Mouse (Mus musculus) limb, embryonic 10.5 days (tissue): ENCODE data around the gene Tecr. TPM values are rescaled to one million over a fixed set of nuclear protein-coding genes. Genes with fewer than 3 reads are reported as not detected.
"Not testable (repeated sequence)": the region's sequence is repeated elsewhere in the genome, so short reads cannot be mapped to it uniquely, and the experiment has no call there.

Source experiments
- DNase-seq: peaks from one replicate; pipeline ENCODE4 v3.0.0-alpha.2; 2017; ENCODE audit warnings: low spot score
- H3K27ac ChIP-seq: fragments of 300-500 bp; sonication (generic); 2 replicates; pipeline ENCODE4 v1.5.1; 2016; ENCODE audit warnings: mild to moderate bottlenecking
- H3K27me3 ChIP-seq: fragments of 300-500 bp; sonication (generic); 2 replicates; pipeline ENCODE4 v1.6.1; 2016; ENCODE audit warnings: low read depth, mild to moderate bottlenecking; ENCODE audit not compliant: poor library complexity, severe bottlenecking
- H3K36me3 ChIP-seq: fragments of 300-500 bp; sonication (generic); 2 replicates; pipeline ENCODE4 v1.6.1; 2016; ENCODE audit warnings: mild to moderate bottlenecking, moderate library complexity
- H3K4me1 ChIP-seq: fragments of 300-500 bp; sonication (generic); 2 replicates; pipeline ENCODE4 v1.6.1; 2016
- H3K4me3 ChIP-seq: fragments of 300-500 bp; sonication (generic); 2 replicates; pipeline ENCODE4 v1.5.1; 2016; ENCODE audit warnings: mild to moderate bottlenecking, moderate library complexity
- H3K9me3 ChIP-seq: fragments of 300-500 bp; sonication (generic); replicated peaks from 2 replicates; pipeline ENCODE4 v1.6.1; 2016; ENCODE audit warnings: mild to moderate bottlenecking
- WGBS: fragments of 180-500 bp; shearing (Covaris S2); methylation state at CpG from one replicate; pipeline ENCODE4 v1.1.7; 2016; 5-methylcytosine and 5-hydroxymethylcytosine counted together
- polyA plus RNA-seq: library from polyadenylated mRNA; unstranded; fragments of >200 nt; fragmentation: Nextera tagmentation; extraction: Ambion mirVana; gene quantifications from 2 replicates; pipeline ENCODE4 v1.2.1, GENCODE M21; 2016

The Tecr gene
- polyA plus RNA-seq, 1 experiment from 2014 or later, result 695 TPM

DNA sequence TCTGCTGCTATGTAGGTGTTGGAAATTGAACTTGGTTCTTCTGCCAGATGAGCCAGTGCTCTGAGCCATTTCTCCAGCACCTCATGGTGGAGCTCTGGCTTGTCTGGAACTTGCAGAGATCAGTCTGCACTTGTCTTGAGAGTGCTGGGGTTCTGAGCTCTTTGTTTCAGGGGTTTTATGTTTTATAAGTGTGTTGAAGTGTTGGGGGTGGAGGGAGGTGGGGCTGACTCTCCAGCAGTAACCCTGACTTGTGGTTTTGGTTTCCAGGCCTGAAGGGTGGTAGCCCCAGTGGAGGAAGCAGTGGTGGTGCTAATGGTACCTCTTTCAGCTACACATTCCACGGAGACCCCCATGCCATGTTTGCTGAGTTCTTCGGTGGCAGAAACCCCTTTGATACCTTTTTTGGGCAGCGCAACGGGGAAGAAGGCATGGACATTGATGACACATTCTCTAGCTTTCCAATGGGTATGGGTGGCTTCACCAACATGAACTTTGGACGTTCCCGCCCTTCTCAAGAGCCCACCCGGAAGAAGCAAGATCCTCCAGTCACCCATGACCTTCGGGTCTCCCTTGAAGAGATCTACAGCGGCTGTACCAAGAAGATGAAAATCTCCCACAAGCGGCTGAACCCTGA is 1.9 kb upstream of the Tecr start:
- Histone ChIP-seq H3K36me3 (peaks cover 51% of the 10 kb centered on the region), H3K4me1 (peaks cover 18% of the 10 kb centered on the region), H3K27me3 (no peaks in the 10 kb centered on the region), H3K27ac (no peak overlapping the region), H3K4me3 (peak overlapping the region; percentile 68), H3K9me3 (no peaks in the 10 kb centered on the region)
- DNase-seq, result no peak
- WGBS, result 89% methylated on average over 10 of the region's 10 CpGs

DNA sequence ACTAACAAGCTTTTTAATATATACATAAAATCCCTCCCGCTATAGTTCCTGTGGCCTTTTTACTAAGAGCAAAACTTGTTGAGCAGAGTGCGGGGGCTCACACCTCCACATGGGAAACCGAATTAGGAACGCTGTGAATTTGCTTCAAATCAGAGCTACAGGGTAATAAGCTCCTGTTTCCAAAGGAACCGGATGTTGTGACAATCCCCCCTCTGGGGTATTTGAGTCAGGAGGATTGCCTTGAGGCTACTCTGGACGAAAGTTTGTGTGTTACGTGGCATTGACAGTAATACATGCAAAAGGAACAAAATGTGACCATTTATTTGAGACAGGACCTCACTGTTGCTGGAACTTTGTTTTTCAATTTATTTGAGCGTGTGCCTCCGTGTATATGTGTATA is 1.3 kb upstream of the Tecr start:
- DNase-seq, result no peak
- WGBS, result 43% methylated on average over 9 of the region's 9 CpGs
- no peaks in the 10 kb centered on the region for H3K27me3 ChIP-seq
- H3K27ac ChIP-seq, result peak overlapping the region; percentile 95
- H3K4me1 ChIP-seq, result peaks cover 18% of the 10 kb centered on the region
- H3K4me3 ChIP-seq, result peak overlapping the region; percentile 68
- no peaks in the 10 kb centered on the region for H3K9me3 ChIP-seq
- H3K36me3 ChIP-seq, result peaks cover 47% of the 10 kb centered on the region

DNA sequence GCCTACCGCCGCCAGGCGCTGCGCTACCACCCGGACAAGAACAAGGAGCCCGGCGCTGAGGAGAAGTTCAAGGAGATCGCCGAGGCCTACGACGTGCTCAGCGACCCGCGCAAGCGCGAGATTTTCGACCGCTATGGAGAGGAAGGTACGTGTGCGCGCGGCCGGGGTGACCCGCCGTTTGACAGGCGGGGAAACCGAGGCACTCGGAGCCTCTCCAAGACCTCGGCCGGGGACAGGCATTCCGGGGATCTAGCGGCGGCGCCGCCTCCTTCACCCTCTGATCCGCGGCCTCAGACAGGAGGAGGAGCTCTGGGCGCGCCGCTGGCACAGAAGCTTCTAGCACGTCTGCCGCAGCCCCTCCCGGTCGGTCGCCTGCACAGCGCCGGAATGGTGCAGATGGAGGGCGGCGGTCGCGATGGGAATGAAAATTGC is 643 bp upstream of the Tecr start:
- peaks cover 40% of the 10 kb centered on the region for H3K36me3 ChIP-seq
- peaks cover 18% of the 10 kb centered on the region for H3K4me1 ChIP-seq
- H3K27ac ChIP-seq, result peak overlapping the region; percentile 95
- WGBS, result under 1% methylated on average over 51 of the region's 51 CpGs
- DNase-seq, result peak; percentile 83
- H3K4me3 ChIP-seq, result peak overlapping the region; percentile 68
- H3K27me3 ChIP-seq, result no peaks in the 10 kb centered on the region
- H3K9me3 ChIP-seq, result no peaks in the 10 kb centered on the region

DNA sequence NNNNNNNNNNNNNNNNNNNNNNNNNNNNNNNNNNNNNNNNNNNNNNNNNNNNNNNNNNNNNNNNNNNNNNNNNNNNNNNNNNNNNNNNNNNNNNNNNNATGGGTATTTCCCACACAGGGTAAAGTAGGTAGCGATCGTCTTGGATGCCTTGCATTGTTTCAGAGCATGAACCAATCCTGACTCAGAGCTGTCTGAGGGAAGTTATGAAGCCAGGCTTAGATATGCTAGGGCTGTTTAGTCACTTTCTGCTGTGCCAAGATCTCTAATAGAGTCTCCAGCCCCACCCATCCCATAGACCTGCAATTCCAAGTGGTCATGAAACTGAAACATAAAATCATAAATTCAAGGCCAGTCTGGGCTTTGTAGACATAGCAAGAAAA is 5.1 kb downstream of the Tecr start:
- H3K4me1 ChIP-seq, result peaks cover 8% of the 10 kb centered on the region; the same call in 1 of the 2 replicates
- H3K36me3 ChIP-seq, result no peaks in the 10 kb centered on the region
- DNase-seq, result no peak
- no peaks in the 10 kb centered on the region for H3K9me3 ChIP-seq
- H3K4me3 ChIP-seq, result no peak overlapping the region
- WGBS, result 86% methylated on average over 2 of the region's 2 CpGs
- H3K27ac ChIP-seq, result no peak overlapping the region
- no peaks in the 10 kb centered on the region for H3K27me3 ChIP-seq

DNA sequence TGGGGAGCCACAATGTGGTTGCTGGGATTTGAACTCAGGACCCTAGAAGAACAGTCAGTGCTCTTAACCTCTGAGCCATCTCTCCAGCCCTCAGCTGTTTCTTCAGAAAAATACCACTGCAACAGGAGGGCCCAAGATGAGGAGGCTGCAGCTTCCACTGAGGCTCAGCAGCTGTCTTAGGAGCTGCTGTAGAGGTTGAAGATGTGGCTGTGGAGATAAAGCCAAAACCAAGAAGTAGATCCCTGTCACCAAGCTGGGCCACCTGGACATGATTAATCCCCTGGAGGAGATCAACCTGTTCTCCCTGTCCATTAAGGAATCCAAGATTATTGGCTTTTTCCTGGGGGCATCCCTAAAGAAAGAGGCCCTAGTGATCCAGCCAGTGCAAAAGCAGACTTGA is 8.0 kb downstream of the Tecr start:
- Histone ChIP-seq H3K27me3 (no peaks in the 10 kb centered on the region), H3K4me3 (no peak overlapping the region), H3K27ac (no peak overlapping the region), H3K9me3 (no peaks in the 10 kb centered on the region), H3K36me3 (no peaks in the 10 kb centered on the region), H3K4me1 (no peaks in the 10 kb centered on the region)
- DNase-seq, result no peak

DNA sequence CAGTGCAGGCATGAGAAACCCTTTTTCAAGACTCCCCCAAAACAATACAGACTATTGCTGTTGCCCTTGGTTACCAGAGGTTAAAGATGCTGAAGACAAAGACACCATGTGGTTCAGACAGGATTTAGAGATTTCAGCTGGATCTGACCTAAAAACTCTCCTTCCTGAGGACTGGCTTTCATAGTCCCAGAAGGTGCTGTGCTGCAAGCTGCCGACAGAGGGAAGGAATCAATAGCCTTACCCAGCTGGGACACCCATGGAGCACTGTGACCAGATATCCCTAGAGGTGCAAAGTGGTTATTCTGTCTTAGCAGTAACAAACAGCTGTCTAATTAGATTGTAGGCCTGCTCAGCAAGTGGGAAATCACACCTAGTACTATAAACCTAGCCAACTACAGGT is 9.6 kb downstream of the Tecr start:
- no peak for DNase-seq
- no peaks in the 10 kb centered on the region for H3K36me3 ChIP-seq

DNA sequence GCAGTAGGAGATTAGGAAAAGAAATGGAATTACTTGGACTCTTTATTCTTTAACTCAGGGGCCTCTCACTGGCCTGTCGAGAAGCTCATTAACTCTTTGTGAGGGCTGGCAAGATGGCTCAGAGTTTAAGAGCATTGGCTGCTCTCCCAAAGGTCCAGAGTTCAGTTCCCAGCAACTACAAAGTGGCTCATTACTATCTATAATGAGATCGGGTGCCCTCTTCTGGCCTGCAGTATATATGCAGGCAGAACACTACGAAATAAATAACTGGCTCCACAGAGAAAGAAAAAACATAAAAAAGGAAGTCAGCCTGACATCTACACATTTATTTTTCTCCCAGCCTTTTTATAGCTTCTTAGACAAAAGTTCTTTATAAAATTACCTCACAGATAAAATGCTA is 11.4 kb downstream of the Tecr start:
- Histone ChIP-seq H3K27ac (no peak overlapping the region), H3K9me3 (no peaks in the 10 kb centered on the region), H3K27me3 (no peaks in the 10 kb centered on the region), H3K4me1 (peaks cover 17% of the 10 kb centered on the region), H3K4me3 (no peak overlapping the region), H3K36me3 (peaks cover 11% of the 10 kb centered on the region)
- 34% methylated on average over 3 of the region's 3 CpGs for WGBS
- no peak for DNase-seq

More for the DNA sequence above, 9.6 kb downstream of the Tecr start:
- 19% methylated on average over 1 of the region's 1 CpGs for WGBS
- H3K9me3 ChIP-seq, result no peaks in the 10 kb centered on the region
- H3K27me3 ChIP-seq, result no peaks in the 10 kb centered on the region
- no peak overlapping the region for H3K4me3 ChIP-seq
- peaks cover 3% of the 10 kb centered on the region; the same call in 1 of the 2 replicates for H3K4me1 ChIP-seq
- no peak overlapping the region for H3K27ac ChIP-seq

DNA sequence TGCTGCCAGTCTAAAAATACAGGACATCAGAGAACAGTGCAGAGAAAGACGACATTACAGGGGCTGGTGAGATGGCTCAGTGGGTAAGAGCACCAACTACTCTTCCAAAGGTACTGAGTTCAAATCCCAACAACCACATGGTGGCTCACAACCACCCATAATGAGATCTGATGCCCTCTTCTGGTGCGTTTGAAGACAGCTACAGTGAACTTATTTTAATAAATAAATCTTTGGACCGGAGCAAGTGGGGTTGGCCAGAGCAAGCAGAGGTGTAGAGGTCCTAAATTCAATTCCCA is 12.8 kb downstream of the Tecr start:
- not testable (repeated sequence) for DNase-seq, H3K9me3 ChIP-seq, H3K27me3 ChIP-seq
- Histone ChIP-seq H3K36me3 (peaks cover 23% of the 10 kb centered on the region), H3K4me3 (peak overlapping the region; percentile 89), H3K4me1 (peaks cover 17% of the 10 kb centered on the region), H3K27ac (peak overlapping the region; percentile 95)
- 63% methylated on average over 3 of the region's 3 CpGs for WGBS

DNA sequence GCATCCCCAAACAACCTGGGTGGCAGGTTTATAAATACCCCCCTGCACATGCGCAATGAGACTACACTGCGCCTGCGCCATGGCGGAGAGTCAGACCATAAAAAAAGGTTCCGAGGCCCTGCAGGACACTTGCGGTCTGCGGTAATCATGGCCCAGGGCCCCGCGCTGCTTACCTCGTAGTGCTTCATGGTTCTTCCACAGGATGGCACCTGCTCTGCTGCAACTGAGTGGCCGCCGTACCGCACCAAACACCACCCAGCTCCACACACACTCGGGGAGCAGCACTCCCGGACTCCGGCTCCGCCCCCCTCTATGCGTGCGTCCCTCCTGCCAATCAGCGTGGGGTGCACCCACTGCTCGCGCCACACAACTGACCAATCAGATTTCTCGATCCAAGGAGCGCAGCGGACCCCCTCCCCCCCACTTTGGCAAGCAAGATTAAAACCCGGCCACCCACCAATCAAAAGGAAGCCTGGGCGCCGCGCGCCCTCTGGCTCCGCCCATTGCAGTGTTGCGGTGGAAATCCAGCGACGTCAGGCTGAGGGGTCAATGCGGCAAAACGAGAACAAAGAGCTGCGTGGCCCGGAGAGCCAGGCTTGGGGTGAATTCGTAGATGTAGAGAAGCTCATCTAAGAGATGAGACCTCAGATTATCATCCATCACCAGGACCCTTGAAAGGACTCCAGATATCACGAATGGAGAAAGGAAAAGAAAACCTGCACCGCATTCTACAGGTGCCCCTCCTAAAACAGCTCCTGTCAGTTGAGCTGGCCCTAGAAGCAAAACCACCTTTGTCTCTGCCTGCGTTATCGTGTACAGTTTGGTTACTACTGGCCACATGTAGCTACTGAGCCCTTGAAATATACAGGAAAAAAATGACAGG is 13.4 kb downstream of the Tecr start:
- DNase-seq, result peak; percentile 96
- peaks cover 17% of the 10 kb centered on the region for H3K4me1 ChIP-seq
- no peaks in the 10 kb centered on the region for H3K27me3 ChIP-seq
- peak overlapping the region; percentile 95 for H3K27ac ChIP-seq
- peaks cover 29% of the 10 kb centered on the region for H3K36me3 ChIP-seq
- H3K4me3 ChIP-seq, result peak overlapping the region; percentile 89
- no peaks in the 10 kb centered on the region for H3K9me3 ChIP-seq
- WGBS, result under 1% methylated on average over 43 of the region's 43 CpGs

DNA sequence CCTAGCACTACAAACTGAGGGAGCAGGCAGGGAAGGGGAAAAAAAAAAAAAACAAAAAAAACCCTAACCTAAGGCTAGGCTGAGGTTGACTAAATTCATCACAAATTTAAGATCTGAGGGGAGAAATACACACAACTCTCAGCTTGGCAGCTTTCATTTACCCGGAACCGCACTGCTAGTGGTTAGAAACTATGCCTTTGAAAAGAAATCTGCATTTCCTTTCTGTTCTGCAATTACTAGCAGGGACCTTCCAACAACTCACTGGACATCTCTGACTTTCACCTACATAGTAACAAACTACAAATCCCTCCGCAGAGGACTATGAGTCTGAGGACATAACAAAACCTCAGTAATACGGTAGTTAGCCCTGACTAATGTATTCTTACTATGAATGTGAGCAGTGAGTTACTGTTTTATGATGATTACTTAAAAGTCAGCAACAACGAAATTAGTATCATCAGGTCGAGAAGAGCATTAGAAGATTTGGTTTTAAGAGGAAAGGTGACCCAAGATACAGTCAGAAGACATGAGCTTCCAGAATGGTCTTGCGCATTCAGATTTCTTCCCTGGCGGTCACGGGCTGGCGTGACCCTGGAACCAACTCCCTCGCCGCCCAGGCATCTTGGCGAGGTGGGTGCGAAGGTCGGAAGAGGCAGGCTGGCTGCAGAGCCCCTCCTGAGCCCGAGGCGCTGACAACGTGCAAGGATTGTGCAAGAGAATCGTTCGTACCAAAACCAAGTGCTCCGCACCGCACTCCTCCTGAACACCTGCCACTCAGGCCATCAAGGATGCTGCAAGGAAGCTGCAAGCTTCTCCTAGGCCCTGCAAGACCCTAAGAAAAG is 14.2 kb downstream of the Tecr start:
- WGBS, result 7% methylated on average over 22 of the region's 22 CpGs
- Histone ChIP-seq H3K27me3 (no peaks in the 10 kb centered on the region), H3K36me3 (peaks cover 38% of the 10 kb centered on the region), H3K27ac (peak overlapping the region; percentile 95), H3K9me3 (no peaks in the 10 kb centered on the region), H3K4me3 (peak overlapping the region; percentile 89), H3K4me1 (peaks cover 17% of the 10 kb centered on the region)
- no peak for DNase-seq

DNA sequence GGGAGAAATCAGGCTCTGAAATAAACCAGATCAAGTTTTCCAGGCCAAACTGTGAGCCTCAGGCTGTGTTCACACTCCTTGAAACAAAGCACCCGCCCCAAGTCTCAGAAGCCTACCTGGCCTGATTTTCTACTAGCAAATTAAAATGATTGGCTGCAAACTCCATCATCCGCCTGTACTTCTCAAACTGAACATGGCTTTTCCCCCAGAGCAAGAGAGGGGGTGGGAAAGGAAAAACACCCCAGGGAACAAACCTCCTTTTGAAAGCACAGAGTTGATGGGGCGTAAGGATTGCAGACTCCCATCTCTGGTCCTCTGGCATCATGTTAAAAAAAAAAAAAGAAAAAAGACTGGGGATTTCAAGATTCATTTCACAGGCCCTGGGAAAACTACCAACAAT is 15.1 kb downstream of the Tecr start:
- peak overlapping the region; percentile 89 for H3K4me3 ChIP-seq

DNA sequence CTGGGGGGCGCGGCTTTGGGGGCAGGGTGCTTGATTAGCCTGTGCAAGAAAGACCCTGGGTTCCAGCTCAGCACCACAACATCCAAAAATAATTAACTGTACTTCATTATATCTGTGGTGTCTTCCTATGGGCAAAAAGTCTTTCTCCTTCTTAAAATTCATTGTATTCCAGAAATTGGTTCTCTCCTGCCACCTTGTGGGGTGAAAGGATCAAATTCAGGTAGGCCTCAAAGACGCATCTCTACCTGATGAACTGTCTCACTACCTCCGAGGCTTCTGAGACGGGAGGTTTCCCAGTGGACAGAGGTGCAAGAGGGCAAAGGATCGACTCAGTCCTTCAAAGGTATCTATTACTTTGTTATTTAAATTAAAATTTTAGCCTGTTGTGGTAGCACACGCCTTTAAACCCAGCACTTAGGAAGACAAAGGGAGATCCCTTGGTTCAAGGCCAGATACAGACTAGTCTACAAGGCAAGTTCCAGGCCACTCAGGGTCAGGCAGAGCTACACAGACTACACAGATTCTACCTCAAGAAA is 17.2 kb downstream of the Tecr start:
- Histone ChIP-seq H3K27ac (no peak overlapping the region), H3K4me3 (no peak overlapping the region), H3K4me1 (peaks cover 22% of the 10 kb centered on the region), H3K27me3 (no peaks in the 10 kb centered on the region), H3K9me3 (no peaks in the 10 kb centered on the region), H3K36me3 (peaks cover 67% of the 10 kb centered on the region)
- DNase-seq, result no peak
- WGBS, result 89% methylated on average over 7 of the region's 7 CpGs

More for the DNA sequence above, 15.1 kb downstream of the Tecr start:
- H3K27ac ChIP-seq, result 0 out of 2 replicates have a peak overlapping the region, but pooled peaks have one; percentile 25
- H3K36me3 ChIP-seq, result peaks cover 47% of the 10 kb centered on the region
- H3K9me3 ChIP-seq, result no peaks in the 10 kb centered on the region
- DNase-seq, result no peak
- 87% methylated on average over 3 of the region's 3 CpGs for WGBS
- H3K27me3 ChIP-seq, result no peaks in the 10 kb centered on the region
- H3K4me1 ChIP-seq, result peaks cover 18% of the 10 kb centered on the region
